Mouse (Mus musculus): ENCODE results near the gene Gm11985.
"Not testable (repeated sequence)": the region's sequence is repeated elsewhere in the genome, so short reads cannot be mapped to it uniquely, and the experiment has no call there.

Gene Gm11985

GRCm38 (mm10) chr11:7188469-7188868 lies at the start of gene Gm11985:
Gene Gm11985, minus strand, starts transcription at chr11:7188569.
- no peaks in the 10 kb centered on the region for H3K27me3 ChIP-seq (ENCODE audit: control insufficient read depth, insufficient read depth, low read length, poor library complexity, severe bottlenecking)
- no peaks in the 10 kb centered on the region for H3K36me3 ChIP-seq (ENCODE audit: control insufficient read depth, insufficient read depth, low read length, poor library complexity, severe bottlenecking)
- no peak for DNase-seq (ENCODE audit: low read depth, low spot score)

DNA sequence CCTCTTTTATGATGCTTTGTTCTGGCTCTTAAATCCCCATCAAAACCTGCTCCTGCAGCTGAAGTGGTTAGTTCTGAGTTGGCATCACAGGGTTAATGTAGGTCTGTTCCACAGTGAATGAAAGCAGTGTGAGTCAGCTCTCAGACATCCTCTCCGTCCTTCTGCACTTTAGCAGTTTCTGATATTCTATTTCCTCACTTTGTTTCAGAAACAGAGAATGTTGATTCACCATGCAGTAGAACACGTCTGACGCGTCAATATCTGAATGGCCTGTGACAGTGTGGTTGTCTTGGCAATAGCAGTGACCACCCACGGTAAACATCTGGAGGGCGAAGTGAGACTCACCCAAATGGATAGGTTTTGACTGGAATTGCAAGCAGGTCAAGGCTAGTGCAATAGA lies 49.3 kb upstream of the Gm11985 start:
- DNase-seq (ENCODE audit: low read depth, low spot score), result no peak
- no peaks in the 10 kb centered on the region for H3K27me3 ChIP-seq (ENCODE audit: control insufficient read depth, insufficient read depth, low read length, poor library complexity, severe bottlenecking)
- no peaks in the 10 kb centered on the region for H3K36me3 ChIP-seq (ENCODE audit: control insufficient read depth, insufficient read depth, low read length, poor library complexity, severe bottlenecking)

- DNase-seq (ENCODE audit: low read depth, low spot score), result no peak
- Histone ChIP-seq H3K36me3 (ENCODE audit: control insufficient read depth, insufficient read depth, low read length, poor library complexity, severe bottlenecking) (no peaks in the 10 kb centered on the region), H3K27me3 (ENCODE audit: control insufficient read depth, insufficient read depth, low read length, poor library complexity, severe bottlenecking) (no peaks in the 10 kb centered on the region)
Observed at GRCm38 (mm10) chr11:7236751-7237150, 48.4 kb upstream of the Gm11985 start.

GRCm38 (mm10) chr11:7234981-7235609 lies 46.7 kb upstream of the Gm11985 start:
- H3K27me3 ChIP-seq (ENCODE audit: control insufficient read depth, insufficient read depth, low read length, poor library complexity, severe bottlenecking), result no peaks in the 10 kb centered on the region
- no peak for DNase-seq (ENCODE audit: low read depth, low spot score)
- H3K36me3 ChIP-seq (ENCODE audit: control insufficient read depth, insufficient read depth, low read length, poor library complexity, severe bottlenecking), result no peaks in the 10 kb centered on the region

DNA sequence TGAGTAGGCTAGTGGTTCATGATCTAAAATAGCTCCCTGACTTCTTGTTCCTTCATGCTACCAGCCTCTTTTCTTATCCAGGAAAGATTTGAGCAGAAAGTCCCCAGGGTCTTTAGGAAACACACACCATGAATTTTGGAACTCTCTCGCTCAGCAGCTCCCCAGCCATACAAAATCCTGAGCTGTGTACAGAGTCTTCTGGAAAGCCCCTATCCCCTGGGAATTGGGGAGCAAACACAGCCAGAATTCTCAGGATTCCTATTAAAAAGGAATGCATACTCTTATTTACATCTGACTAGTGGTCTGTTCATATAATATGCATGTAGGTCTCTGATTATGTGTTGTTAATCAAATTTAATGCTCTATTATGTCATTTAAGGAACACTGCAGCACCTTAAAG lies 46.1 kb upstream of the Gm11985 start:
- Histone ChIP-seq H3K27me3 (ENCODE audit: control insufficient read depth, insufficient read depth, low read length, poor library complexity, severe bottlenecking) (no peaks in the 10 kb centered on the region), H3K36me3 (ENCODE audit: control insufficient read depth, insufficient read depth, low read length, poor library complexity, severe bottlenecking) (no peaks in the 10 kb centered on the region)
- DNase-seq (ENCODE audit: low read depth, low spot score), result no peak

- H3K36me3 ChIP-seq (ENCODE audit: control insufficient read depth, insufficient read depth, low read length, poor library complexity, severe bottlenecking), result no peaks in the 10 kb centered on the region
- DNase-seq (ENCODE audit: low read depth, low spot score), result no peak
- H3K27me3 ChIP-seq (ENCODE audit: control insufficient read depth, insufficient read depth, low read length, poor library complexity, severe bottlenecking), result no peaks in the 10 kb centered on the region
Observed at GRCm38 (mm10) chr11:7233333-7233732, 45.0 kb upstream of the Gm11985 start.

GRCm38 (mm10) chr11:7231958-7232357 lies 43.6 kb upstream of the Gm11985 start:
- DNase-seq (ENCODE audit: low read depth, low spot score), result no peak
- no peaks in the 10 kb centered on the region for H3K36me3 ChIP-seq (ENCODE audit: control insufficient read depth, insufficient read depth, low read length, poor library complexity, severe bottlenecking)
- H3K27me3 ChIP-seq (ENCODE audit: control insufficient read depth, insufficient read depth, low read length, poor library complexity, severe bottlenecking), result no peaks in the 10 kb centered on the region

- Histone ChIP-seq H3K27me3 (ENCODE audit: control insufficient read depth, insufficient read depth, low read length, poor library complexity, severe bottlenecking) (no peaks in the 10 kb centered on the region), H3K36me3 (ENCODE audit: control insufficient read depth, insufficient read depth, low read length, poor library complexity, severe bottlenecking) (no peaks in the 10 kb centered on the region)
- DNase-seq (ENCODE audit: low read depth, low spot score), result no peak
Observed at GRCm38 (mm10) chr11:7230000-7230399, 41.6 kb upstream of the Gm11985 start.

- Histone ChIP-seq H3K27me3 (ENCODE audit: control insufficient read depth, insufficient read depth, low read length, poor library complexity, severe bottlenecking) (no peaks in the 10 kb centered on the region), H3K36me3 (ENCODE audit: control insufficient read depth, insufficient read depth, low read length, poor library complexity, severe bottlenecking) (no peaks in the 10 kb centered on the region)
- no peak for DNase-seq (ENCODE audit: low read depth, low spot score)
Observed at GRCm38 (mm10) chr11:7228107-7228506, 39.7 kb upstream of the Gm11985 start.

GRCm38 (mm10) chr11:7226810-7227550 lies 38.6 kb upstream of the Gm11985 start:
- no peaks in the 10 kb centered on the region for H3K27me3 ChIP-seq (ENCODE audit: control insufficient read depth, insufficient read depth, low read length, poor library complexity, severe bottlenecking)
- no peaks in the 10 kb centered on the region for H3K36me3 ChIP-seq (ENCODE audit: control insufficient read depth, insufficient read depth, low read length, poor library complexity, severe bottlenecking)
- DNase-seq (ENCODE audit: low read depth, low spot score), result no peak

GRCm38 (mm10) chr11:7226200-7226599 lies 37.8 kb upstream of the Gm11985 start:
- DNase-seq (ENCODE audit: low read depth, low spot score), result no peak

DNA sequence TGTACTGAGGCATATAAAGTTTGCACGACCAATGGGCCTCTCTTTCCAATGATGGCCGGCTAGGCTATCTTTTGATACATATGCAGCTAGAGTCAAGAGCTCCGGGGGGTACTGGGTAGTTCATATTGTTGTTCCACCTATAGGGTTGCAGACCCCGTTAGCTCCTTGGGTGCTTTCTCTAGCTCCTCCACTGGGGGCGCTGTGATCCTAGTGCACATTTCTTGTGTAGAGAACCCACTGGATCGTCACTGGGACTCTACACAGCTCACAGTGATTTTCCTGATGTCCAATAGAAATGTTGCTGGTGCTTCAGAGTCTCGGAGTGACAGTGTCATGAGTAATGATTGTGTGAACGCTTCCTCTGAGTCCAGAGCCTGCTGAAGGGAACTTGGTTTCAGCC lies 33.5 kb upstream of the Gm11985 start:
- not testable (repeated sequence) for H3K27me3 ChIP-seq (ENCODE audit: control insufficient read depth, insufficient read depth, low read length, poor library complexity, severe bottlenecking); H3K36me3 ChIP-seq (ENCODE audit: control insufficient read depth, insufficient read depth, low read length, poor library complexity, severe bottlenecking); DNase-seq (ENCODE audit: low read depth, low spot score)

More at GRCm38 (mm10) chr11:7226200-7226599, 37.8 kb upstream of the Gm11985 start:
- Histone ChIP-seq H3K36me3 (ENCODE audit: control insufficient read depth, insufficient read depth, low read length, poor library complexity, severe bottlenecking) (no peaks in the 10 kb centered on the region), H3K27me3 (ENCODE audit: control insufficient read depth, insufficient read depth, low read length, poor library complexity, severe bottlenecking) (no peaks in the 10 kb centered on the region)

DNA sequence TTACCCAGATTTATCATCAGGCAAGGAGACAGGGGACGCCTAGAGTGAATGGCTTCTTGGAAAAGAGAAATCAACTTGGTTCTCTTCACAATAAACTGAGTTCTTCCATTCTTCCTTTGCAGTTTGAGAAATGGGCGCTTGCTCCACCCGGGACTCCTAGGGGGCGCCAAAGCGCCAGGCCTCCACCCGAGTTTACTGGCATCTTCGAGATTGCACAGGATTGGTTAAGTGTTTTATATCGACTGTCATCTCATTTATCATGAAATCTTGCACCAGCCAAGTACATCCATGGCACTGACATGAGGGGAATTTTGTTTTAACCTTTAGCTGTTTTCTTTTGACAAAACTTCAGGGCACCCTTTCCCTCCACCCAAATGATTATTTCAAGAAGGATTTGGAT lies 27.3 kb upstream of the Gm11985 start:
- DNase-seq (ENCODE audit: low read depth, low spot score), result no peak
- Histone ChIP-seq H3K36me3 (ENCODE audit: control insufficient read depth, insufficient read depth, low read length, poor library complexity, severe bottlenecking) (no peaks in the 10 kb centered on the region), H3K27me3 (ENCODE audit: control insufficient read depth, insufficient read depth, low read length, poor library complexity, severe bottlenecking) (no peaks in the 10 kb centered on the region)

DNA sequence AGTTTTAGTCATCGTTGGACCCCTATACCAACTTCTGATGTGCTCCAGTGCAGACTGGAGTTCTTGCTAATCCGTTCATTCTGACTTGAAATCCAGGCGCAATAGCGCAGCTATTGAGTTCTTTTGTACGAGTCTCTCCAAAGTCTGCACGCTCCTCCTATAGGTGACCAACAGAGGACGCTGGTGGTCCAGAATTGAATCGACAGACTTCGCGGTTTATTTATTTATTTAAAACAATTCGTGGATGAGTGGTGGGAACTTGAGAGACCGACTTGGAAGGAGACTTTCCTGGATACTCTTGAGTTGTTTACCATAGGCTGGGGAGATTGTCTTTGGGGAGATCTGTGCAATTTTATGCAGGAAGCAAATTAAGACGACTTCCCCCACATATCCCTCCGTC lies 26.4 kb upstream of the Gm11985 start:
- no peak for DNase-seq (ENCODE audit: low read depth, low spot score)
- no peaks in the 10 kb centered on the region for H3K27me3 ChIP-seq (ENCODE audit: control insufficient read depth, insufficient read depth, low read length, poor library complexity, severe bottlenecking)
- no peaks in the 10 kb centered on the region for H3K36me3 ChIP-seq (ENCODE audit: control insufficient read depth, insufficient read depth, low read length, poor library complexity, severe bottlenecking)

GRCm38 (mm10) chr11:7214342-7214660 lies 25.9 kb upstream of the Gm11985 start:
- DNase-seq (ENCODE audit: low read depth, low spot score), result no peak
- Histone ChIP-seq H3K36me3 (ENCODE audit: control insufficient read depth, insufficient read depth, low read length, poor library complexity, severe bottlenecking) (no peaks in the 10 kb centered on the region), H3K27me3 (ENCODE audit: control insufficient read depth, insufficient read depth, low read length, poor library complexity, severe bottlenecking) (no peaks in the 10 kb centered on the region)

Data from splenic B cell, adult 2 months (primary cell).